Mouse (Mus musculus) midbrain, embryonic 12.5 days (tissue): ENCODE data around the gene Dicer1. TPM values are rescaled to one million over a fixed set of nuclear protein-coding genes. Genes with fewer than 3 reads are reported as not detected.

Source experiments
- ATAC-seq: fragments of 200-750 bp; cut with Nextera tagmentation; 2 replicates; pipeline ENCODE4 v1.8.0; 2017; ENCODE audit warnings: low read depth, moderate TSS enrichment, moderate library complexity; ENCODE audit not compliant: low FRiP score
- H3K27ac ChIP-seq: fragments of 300-500 bp; sonication (generic); replicated peaks from 2 replicates; pipeline ENCODE4 v1.5.1; 2016; ENCODE audit warnings: mild to moderate bottlenecking
- H3K27me3 ChIP-seq: fragments of 300-500 bp; sonication (generic); 2 replicates; pipeline ENCODE4 v1.6.1; 2016; ENCODE audit warnings: mild to moderate bottlenecking
- H3K36me3 ChIP-seq: fragments of 300-500 bp; sonication (generic); 2 replicates; pipeline ENCODE4 v1.6.1; 2016
- H3K4me1 ChIP-seq: fragments of 300-500 bp; sonication (generic); 2 replicates; pipeline ENCODE4 v1.6.1; 2016
- H3K4me2 ChIP-seq: fragments of 300-500 bp; sonication (generic); replicated peaks from 2 replicates; pipeline ENCODE4 v1.6.1; 2016; ENCODE audit warnings: mild to moderate bottlenecking, moderate library complexity
- H3K4me3 ChIP-seq: fragments of 300-500 bp; sonication (generic); 2 replicates; pipeline ENCODE4 v1.5.1; 2016; ENCODE audit warnings: mild to moderate bottlenecking
- H3K9ac ChIP-seq: fragments of 300-500 bp; sonication (generic); replicated peaks from 2 replicates; pipeline ENCODE4 v1.6.1; 2016; ENCODE audit warnings: mild to moderate bottlenecking, moderate library complexity
- H3K9me3 ChIP-seq: fragments of 300-500 bp; sonication (generic); 2 replicates; pipeline ENCODE4 v1.6.1; 2016; ENCODE audit warnings: mild to moderate bottlenecking
- WGBS: fragments of 180-500 bp; shearing (Covaris S2); methylation state at CpG from one replicate; pipeline ENCODE4 v1.1.7; 2016; 5-methylcytosine and 5-hydroxymethylcytosine counted together
- polyA plus RNA-seq: library from polyadenylated mRNA; unstranded; fragments of >200 nt; fragmentation: Nextera tagmentation; extraction: Ambion mirVana; gene quantifications from 2 replicates; pipeline ENCODE4 v1.2.1, GENCODE M21; 2016

Gene Dicer1
- polyA plus RNA-seq, 1 experiment from 2014 or later, result 55.9 TPM

DNA sequence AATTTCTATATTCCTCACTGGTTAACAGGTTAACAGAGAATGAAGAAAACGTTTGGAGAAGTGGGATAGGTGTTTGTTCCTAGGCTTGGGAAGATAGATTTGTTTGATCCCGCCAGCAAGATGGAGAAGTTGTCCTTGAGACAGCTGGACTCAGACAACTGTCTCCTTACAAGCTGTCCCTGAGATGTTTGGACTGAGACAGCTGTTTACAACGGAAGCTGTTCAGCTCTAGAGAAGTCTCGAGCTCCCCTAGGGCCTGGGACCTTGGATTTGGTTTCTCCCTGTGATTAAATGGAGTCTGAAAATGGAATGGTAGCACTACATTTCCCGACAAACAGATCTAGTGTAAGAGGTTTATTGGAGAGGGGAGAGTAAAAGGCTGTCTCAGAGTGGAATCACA, 78.8 kb downstream of the Dicer1 start:
- 70% methylated on average over 5 of the region's 5 CpGs for WGBS
- Histone ChIP-seq H3K27me3 (peaks cover 17% of the 10 kb centered on the region; the same call in 1 of the 2 replicates), H3K27ac (no peak overlapping the region), H3K36me3 (no peaks in the 10 kb centered on the region), H3K9ac (no peak overlapping the region), H3K4me3 (no peak overlapping the region), H3K4me2 (no peak overlapping the region), H3K4me1 (0 out of 2 replicates have a peak, but pooled peaks cover 4% of the 10 kb centered on the region), H3K9me3 (no peaks in the 10 kb centered on the region)
- no peak for ATAC-seq

DNA sequence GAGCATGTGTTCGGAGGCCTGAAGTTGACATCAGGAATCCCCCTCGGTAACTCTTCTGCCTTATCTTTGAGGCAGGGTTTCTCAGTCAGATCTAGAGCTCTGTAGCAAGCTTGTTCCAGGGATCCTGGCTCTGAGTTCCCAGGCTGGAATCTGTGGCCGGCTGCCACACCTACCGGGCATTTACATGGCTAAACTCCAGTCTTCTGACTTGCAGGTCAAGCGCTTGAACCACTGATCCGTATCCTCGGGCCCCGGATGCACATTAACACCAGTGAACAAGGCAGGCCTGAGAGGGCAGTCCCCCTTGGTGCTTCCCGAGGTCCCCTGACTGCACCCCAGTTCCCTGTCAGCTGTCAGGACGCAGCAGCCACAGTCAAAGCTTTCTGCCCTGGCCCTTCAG, 79.3 kb downstream of the Dicer1 start:
- H3K9me3 ChIP-seq, result no peaks in the 10 kb centered on the region
- H3K9ac ChIP-seq, result no peak overlapping the region
- 70% methylated on average over 10 of the region's 10 CpGs for WGBS
- H3K4me1 ChIP-seq, result 0 out of 2 replicates have a peak, but pooled peaks cover 4% of the 10 kb centered on the region
- H3K27ac ChIP-seq, result no peak overlapping the region
- no peak overlapping the region for H3K4me3 ChIP-seq
- no peak for ATAC-seq
- H3K36me3 ChIP-seq, result no peaks in the 10 kb centered on the region
- H3K4me2 ChIP-seq, result no peak overlapping the region
- H3K27me3 ChIP-seq, result peaks cover 11% of the 10 kb centered on the region; the same call in 1 of the 2 replicates

DNA sequence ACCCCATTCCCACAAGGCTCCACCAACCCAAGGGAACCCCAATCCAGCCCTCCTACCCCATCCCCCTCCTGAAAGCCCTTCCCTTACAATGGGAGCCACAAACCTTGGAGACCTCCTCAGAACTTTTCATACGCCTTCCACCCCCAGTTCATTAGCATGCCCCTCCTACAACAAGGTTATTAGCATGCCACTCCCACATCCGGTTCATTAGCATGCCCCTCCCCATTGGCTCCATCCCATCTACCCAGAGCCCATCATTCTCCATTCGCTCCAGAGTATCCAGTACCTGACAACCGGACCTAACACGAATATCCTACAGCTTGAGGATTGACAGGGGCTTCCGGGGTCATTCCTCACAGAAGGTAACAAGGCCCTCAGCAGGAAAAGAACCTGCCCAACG, 83.9 kb downstream of the Dicer1 start:
- Histone ChIP-seq H3K4me1 (no peaks in the 10 kb centered on the region), H3K4me2 (no peak overlapping the region), H3K27ac (no peak overlapping the region), H3K27me3 (no peaks in the 10 kb centered on the region), H3K9me3 (no peaks in the 10 kb centered on the region), H3K9ac (no peak overlapping the region), H3K4me3 (no peak overlapping the region), H3K36me3 (no peaks in the 10 kb centered on the region)
- 77% methylated on average over 7 of the region's 7 CpGs for WGBS
- ATAC-seq, result no peak

DNA sequence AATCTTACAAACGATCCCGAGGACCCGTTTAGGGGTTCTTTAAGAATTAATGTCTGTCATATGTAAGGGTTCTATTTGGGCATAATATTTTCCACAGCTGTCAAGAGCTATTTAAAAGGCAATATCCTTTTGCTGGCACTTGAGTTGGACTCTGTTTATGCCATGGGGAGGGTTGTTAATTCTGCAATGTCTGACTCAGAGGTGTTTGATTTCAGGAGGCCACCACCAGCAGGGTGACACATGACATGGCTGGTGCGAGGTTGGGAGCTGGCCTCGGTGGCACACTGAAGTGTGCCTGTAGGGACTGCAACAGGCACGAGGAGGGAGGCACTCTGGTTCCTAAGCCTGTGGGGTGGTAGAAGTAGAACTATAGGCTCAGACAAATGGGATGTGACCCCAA, 85.8 kb downstream of the Dicer1 start:
- no peak for ATAC-seq
- H3K9me3 ChIP-seq, result no peaks in the 10 kb centered on the region
- no peak overlapping the region for H3K9ac ChIP-seq
- H3K4me3 ChIP-seq, result no peak overlapping the region
- no peaks in the 10 kb centered on the region for H3K27me3 ChIP-seq
- no peak overlapping the region for H3K4me2 ChIP-seq
- H3K27ac ChIP-seq, result no peak overlapping the region
- 77% methylated on average over 6 of the region's 6 CpGs for WGBS
- H3K36me3 ChIP-seq, result no peaks in the 10 kb centered on the region
- H3K4me1 ChIP-seq, result no peaks in the 10 kb centered on the region

DNA sequence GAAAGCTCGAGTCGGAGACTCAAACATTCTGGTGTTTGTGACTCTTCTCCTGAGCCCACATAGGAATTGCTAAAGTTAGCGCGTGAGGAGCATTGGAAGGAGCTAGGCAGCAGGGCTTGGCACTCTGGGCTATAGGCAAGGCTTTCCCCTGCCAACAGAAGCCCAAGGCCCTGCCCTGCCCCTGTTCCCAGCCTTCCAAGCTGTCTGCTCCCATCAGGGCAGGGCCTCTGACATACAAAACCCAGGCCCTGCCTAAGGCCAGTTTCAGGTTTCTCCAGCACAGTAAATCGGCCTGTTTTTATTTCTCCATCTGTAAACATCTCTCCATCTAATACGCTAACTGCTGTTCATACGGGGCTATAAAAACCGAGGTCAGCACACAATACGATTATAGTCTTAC, 86.2 kb downstream of the Dicer1 start:
- Histone ChIP-seq H3K4me2 (no peak overlapping the region), H3K27me3 (no peaks in the 10 kb centered on the region), H3K36me3 (no peaks in the 10 kb centered on the region), H3K4me1 (no peaks in the 10 kb centered on the region), H3K27ac (no peak overlapping the region), H3K9ac (no peak overlapping the region), H3K4me3 (no peak overlapping the region), H3K9me3 (no peaks in the 10 kb centered on the region)
- WGBS, result 89% methylated on average over 9 of the region's 9 CpGs
- ATAC-seq, result no peak

DNA sequence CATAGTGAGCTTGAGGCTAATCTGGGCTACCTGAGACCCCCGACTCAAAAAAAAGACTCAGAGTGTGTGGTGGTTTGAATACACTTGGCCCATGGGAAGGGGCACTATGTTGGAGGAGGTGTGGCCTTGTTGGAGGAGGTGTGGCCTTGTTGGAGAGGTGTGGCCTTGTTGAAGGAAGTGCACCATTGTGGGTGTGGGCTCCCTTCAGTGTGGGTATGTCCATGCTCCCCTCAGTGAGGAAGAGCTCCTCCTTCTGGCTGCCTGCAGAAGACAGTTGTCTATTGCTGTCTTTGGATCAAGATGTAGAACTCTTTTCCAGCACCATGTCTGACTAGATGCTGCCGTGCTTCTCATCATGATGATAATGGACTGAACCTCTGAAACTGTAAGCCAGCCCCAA, 95.6 kb downstream of the Dicer1 start:
- H3K4me2 ChIP-seq, result no peak overlapping the region
- H3K4me1 ChIP-seq, result peaks cover under 1% of the 10 kb centered on the region
- ATAC-seq, result no peak
- no peak overlapping the region for H3K27ac ChIP-seq
- H3K36me3 ChIP-seq, result no peaks in the 10 kb centered on the region
- peaks cover 9% of the 10 kb centered on the region; the same call in 1 of the 2 replicates for H3K9me3 ChIP-seq
- no peak overlapping the region for H3K9ac ChIP-seq
- no peak overlapping the region for H3K4me3 ChIP-seq
- 94% methylated on average over 2 of the region's 2 CpGs for WGBS
- H3K27me3 ChIP-seq, result no peaks in the 10 kb centered on the region

DNA sequence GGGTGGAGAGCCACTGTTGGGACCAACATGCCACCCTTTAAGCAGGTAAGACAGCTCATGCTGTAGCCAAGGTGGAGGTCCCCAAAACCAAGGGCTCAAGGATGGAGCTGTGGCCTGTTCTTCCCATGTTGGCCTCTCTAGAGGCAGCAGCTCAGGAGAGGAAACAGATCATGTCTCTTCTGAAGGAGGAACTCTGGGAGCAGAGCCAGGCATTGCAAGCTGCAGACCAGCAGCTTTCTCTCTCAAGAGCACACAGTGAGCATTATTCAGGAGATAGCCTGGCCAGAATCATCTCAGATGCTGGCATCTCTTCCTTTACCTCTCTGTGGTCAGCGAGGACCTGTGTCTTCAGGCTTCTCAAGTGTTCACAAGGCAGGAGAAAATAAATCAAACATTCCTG, 96.7 kb downstream of the Dicer1 start:
- Histone ChIP-seq H3K4me2 (no peak overlapping the region), H3K4me1 (peaks cover 8% of the 10 kb centered on the region), H3K27me3 (no peaks in the 10 kb centered on the region), H3K4me3 (no peak overlapping the region), H3K27ac (no peak overlapping the region), H3K9me3 (peaks cover 9% of the 10 kb centered on the region; the same call in 1 of the 2 replicates), H3K9ac (no peak overlapping the region), H3K36me3 (no peaks in the 10 kb centered on the region)
- ATAC-seq, result no peak
- WGBS, result 88% methylated on average over 1 of the region's 1 CpGs

DNA sequence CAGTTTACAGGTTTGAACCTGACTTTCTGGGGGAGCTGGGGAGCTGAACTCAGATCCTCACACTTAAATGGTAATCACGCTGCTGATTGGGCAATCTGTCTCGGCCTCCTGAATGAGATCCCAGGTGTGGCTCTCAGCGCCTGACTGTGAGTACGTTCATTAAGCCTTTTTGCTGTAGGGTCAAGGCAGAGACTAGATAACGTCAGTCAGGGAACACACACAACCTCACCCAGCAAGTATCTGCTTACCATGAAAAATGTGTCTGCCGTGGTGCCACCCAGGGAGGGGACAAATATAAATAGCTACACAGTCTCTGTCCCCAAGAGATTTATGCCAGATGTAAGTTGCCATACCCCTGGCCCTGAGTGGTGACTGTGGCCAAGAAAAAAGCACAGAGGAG, 99.7 kb downstream of the Dicer1 start:
- ATAC-seq, result no peak
- no peak overlapping the region for H3K4me2 ChIP-seq
- peaks cover 8% of the 10 kb centered on the region for H3K4me1 ChIP-seq
- WGBS, result 68% methylated on average over 6 of the region's 6 CpGs
- no peak overlapping the region for H3K9ac ChIP-seq
- H3K9me3 ChIP-seq, result peaks cover 9% of the 10 kb centered on the region; the same call in 1 of the 2 replicates
- H3K27ac ChIP-seq, result no peak overlapping the region
- H3K27me3 ChIP-seq, result no peaks in the 10 kb centered on the region; the same call in 1 of the 2 replicates
- H3K4me3 ChIP-seq, result no peak overlapping the region
- H3K36me3 ChIP-seq, result no peaks in the 10 kb centered on the region

DNA sequence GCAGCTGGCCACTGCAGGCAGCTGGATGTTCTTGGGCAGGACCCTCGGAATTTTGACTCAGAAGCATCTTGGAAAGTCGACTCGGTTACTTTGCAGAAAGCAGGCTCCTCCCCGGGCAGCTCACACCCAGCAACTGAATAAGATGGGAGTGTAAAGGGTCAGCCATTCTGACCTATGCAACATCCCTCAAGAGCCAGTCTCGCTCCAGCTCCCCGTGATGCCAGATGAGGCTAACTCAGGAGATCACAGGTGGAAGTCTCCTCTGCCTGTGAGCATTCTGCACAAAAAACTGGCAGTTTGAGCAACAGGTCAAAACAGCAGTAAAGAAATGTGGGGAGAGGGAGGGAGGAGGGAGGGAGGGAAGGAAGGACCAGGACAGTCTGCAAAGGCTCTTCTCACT, 100.5 kb downstream of the Dicer1 start:
- no peak overlapping the region for H3K27ac ChIP-seq
- H3K4me3 ChIP-seq, result no peak overlapping the region
- no peaks in the 10 kb centered on the region for H3K36me3 ChIP-seq
- H3K9ac ChIP-seq, result no peak overlapping the region
- no peaks in the 10 kb centered on the region; the same call in 1 of the 2 replicates for H3K27me3 ChIP-seq
- no peak for ATAC-seq
- peaks cover 6% of the 10 kb centered on the region; the same call in 1 of the 2 replicates for H3K9me3 ChIP-seq
- 41% methylated on average over 6 of the region's 6 CpGs for WGBS
- H3K4me1 ChIP-seq, result peaks cover 8% of the 10 kb centered on the region
- H3K4me2 ChIP-seq, result no peak overlapping the region

DNA sequence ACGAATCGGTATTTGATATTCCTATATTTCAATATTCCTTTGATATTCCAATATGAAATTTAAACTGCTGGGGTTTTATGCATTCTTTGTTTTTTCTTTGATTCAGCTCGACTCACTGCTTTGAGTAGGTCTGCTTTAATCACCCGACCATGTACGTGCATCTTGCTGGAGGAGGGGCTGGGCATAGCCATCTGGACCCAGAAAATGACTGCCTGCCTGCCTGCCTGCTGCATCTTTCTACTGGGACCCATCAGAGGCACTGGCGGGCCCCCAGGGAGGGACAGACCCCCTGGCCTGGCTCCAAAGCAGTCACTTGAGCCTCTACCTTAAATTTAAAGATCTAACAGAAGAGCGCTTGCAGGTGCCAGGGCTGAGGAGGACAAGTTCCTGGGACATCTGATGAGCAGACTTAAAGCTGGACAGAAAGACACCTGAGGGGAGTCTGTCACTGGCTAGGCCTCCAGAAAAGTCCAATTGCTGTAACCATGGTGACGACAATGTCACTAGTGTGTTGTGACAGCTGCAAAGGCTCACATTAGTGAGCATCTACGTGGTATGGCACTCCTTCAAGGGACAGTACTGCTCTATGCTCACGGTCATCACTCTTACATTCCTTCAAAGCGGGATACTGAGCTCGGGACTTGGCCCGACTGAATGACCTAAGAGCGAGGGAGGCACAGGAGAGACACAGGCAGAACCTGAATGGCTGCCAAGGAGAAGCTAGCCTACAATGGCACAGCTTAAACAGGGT, 101.1 kb downstream of the Dicer1 start:
- Histone ChIP-seq H3K4me3 (no peak overlapping the region), H3K4me1 (peaks cover 8% of the 10 kb centered on the region), H3K27ac (no peak overlapping the region), H3K9ac (no peak overlapping the region), H3K4me2 (no peak overlapping the region), H3K27me3 (no peaks in the 10 kb centered on the region; the same call in 1 of the 2 replicates), H3K36me3 (no peaks in the 10 kb centered on the region), H3K9me3 (no peaks in the 10 kb centered on the region; the same call in 1 of the 2 replicates)
- 66% methylated on average over 14 of the region's 14 CpGs for WGBS
- ATAC-seq, result no peak

DNA sequence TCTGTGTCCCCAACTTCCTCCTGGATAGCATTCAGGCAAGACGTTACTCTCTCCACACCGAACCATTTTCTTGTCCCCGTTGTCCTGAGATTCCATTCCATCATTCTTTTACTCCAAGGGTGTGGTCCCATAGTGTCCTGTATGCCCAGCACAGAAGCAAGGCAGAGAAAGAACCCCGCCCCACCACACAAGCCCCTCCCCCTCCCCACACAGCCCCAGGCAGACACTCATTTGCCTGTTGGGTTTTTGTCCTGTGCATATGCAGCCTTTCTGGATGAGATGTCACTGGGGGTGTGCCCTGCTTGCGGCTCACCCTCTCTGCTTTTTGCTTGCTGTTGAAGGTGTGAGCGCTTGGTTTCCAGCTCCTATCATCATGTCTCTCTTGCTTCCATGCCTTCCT, 103.4 kb downstream of the Dicer1 start:
- no peaks in the 10 kb centered on the region for H3K36me3 ChIP-seq
- ATAC-seq, result no peak
- no peak overlapping the region for H3K4me3 ChIP-seq
- no peak overlapping the region for H3K27ac ChIP-seq
- H3K4me2 ChIP-seq, result no peak overlapping the region
- H3K9ac ChIP-seq, result no peak overlapping the region
- WGBS, result 91% methylated on average over 6 of the region's 6 CpGs
- no peaks in the 10 kb centered on the region; the same call in 1 of the 2 replicates for H3K27me3 ChIP-seq
- peaks cover 8% of the 10 kb centered on the region for H3K4me1 ChIP-seq
- H3K9me3 ChIP-seq, result no peaks in the 10 kb centered on the region

DNA sequence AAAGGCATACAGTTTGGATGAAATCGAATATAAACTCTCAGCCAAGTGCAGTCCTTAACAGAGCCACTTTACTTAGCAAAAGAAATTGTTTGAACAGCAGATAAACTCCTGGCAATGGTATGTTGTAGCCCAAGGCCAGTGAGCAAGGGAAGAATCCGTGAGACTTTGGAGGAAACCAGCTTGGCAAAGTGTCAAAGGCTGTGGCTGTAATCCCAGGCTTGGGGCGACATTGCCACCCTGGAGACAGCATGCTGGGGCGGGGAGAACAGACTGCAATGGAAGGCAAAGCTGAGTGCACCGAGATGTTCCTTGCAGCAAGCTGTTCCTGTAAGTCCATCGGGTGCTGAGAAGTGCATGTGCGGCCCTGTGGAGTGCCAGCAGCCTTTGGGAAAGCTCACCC, 109.4 kb downstream of the Dicer1 start:
- Histone ChIP-seq H3K4me1 (peaks cover 11% of the 10 kb centered on the region), H3K9me3 (no peaks in the 10 kb centered on the region), H3K9ac (no peak overlapping the region), H3K4me3 (no peak overlapping the region), H3K27me3 (peaks cover 20% of the 10 kb centered on the region), H3K27ac (no peak overlapping the region), H3K4me2 (no peak overlapping the region), H3K36me3 (no peaks in the 10 kb centered on the region)
- ATAC-seq, result no peak
- 77% methylated on average over 7 of the region's 7 CpGs for WGBS
